Mouse (Mus musculus) liver, embryonic 13.5 days (tissue): ENCODE measurements around the gene Mta2. TPM values are rescaled to one million over a fixed set of nuclear protein-coding genes. Genes with fewer than 3 reads are reported as not detected.

ENCODE experiments used
- ATAC-seq: fragments of 200-750 bp; cut with Nextera tagmentation; 2 replicates; pipeline ENCODE4 v1.8.0; 2017; ENCODE audit warnings: low read depth, mild to moderate bottlenecking, moderate number of reproducible peaks, moderate library complexity
- DNase-seq: peaks from one replicate; pipeline ENCODE4 v3.0.0; 2022
- H3K27ac ChIP-seq: fragments of 300-500 bp; sonication (generic); 2 replicates; pipeline ENCODE4 v1.5.1; 2015; ENCODE audit warnings: moderate library complexity, mild to moderate bottlenecking, inconsistent platforms
- H3K27me3 ChIP-seq: fragments of 300-500 bp; sonication (generic); 2 replicates; pipeline ENCODE4 v1.6.1; 2015; ENCODE audit warnings: mild to moderate bottlenecking, inconsistent platforms
- H3K36me3 ChIP-seq: fragments of 300-500 bp; sonication (generic); 2 replicates; pipeline ENCODE4 v1.6.1; 2015; ENCODE audit warnings: mild to moderate bottlenecking, inconsistent platforms
- H3K4me1 ChIP-seq: fragments of 300-500 bp; sonication (generic); replicated peaks from 2 replicates; pipeline ENCODE4 v1.6.1; 2015; ENCODE audit warnings: inconsistent platforms
- H3K4me2 ChIP-seq: fragments of 300-500 bp; sonication (generic); 2 replicates; pipeline ENCODE4 v1.6.1; 2015; ENCODE audit warnings: inconsistent platforms, mild to moderate bottlenecking, moderate library complexity
- H3K4me3 ChIP-seq: fragments of 300-500 bp; sonication (generic); replicated peaks from 2 replicates; pipeline ENCODE4 v1.5.1; 2015; ENCODE audit warnings: mild to moderate bottlenecking, inconsistent platforms
- H3K9ac ChIP-seq: fragments of 300-500 bp; sonication (generic); 2 replicates; pipeline ENCODE4 v1.6.1; 2015; ENCODE audit warnings: mild to moderate bottlenecking, inconsistent platforms
- H3K9me3 ChIP-seq: fragments of 300-500 bp; sonication (generic); replicated peaks from 2 replicates; pipeline ENCODE4 v1.6.1; 2016; ENCODE audit warnings: inconsistent platforms
- WGBS: fragments of 180-500 bp; shearing (Covaris S2); methylation state at CpG from one replicate; pipeline ENCODE4 v1.1.7; 2015; ENCODE audit not compliant: insufficient replicate concordance; 5-methylcytosine and 5-hydroxymethylcytosine counted together
- polyA plus RNA-seq: library from polyadenylated mRNA; unstranded; fragments of >200 nt; fragmentation: Nextera tagmentation; extraction: Ambion mirVana; gene quantifications from 2 replicates; pipeline ENCODE4 v1.2.1, GENCODE M21; 2015

Mta2 gene
- polyA plus RNA-seq, 1 experiment from 2014 or later: 99.5 TPM

DNA sequence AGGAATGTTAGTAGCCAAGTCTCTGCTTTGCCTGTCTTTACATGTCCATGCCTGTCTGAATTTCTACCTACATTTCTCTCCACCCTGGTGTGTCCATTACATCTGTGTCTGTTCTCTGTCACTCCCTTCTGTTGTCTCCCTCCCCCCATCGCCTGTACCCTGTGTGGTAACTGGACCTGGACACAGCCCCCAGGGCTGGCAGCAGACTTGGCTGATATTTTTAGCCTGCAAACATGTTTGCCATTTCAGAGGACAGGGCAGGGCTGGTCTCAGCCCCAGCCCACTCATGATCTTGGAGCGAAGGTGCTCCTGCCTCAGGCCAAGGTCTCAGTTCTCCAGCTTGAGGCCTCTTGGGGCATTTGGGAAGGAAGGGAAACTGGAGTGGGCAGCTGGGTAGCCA is 46.1 kb downstream of the Mta2 start:
- DNase-seq: no peak
- Histone ChIP-seq H3K4me1 (peaks cover 52% of the 10 kb centered on the region), H3K36me3 (no peaks in the 10 kb centered on the region), H3K4me3 (no peak overlapping the region), H3K27ac (no peak overlapping the region), H3K27me3 (peaks cover 63% of the 10 kb centered on the region), H3K4me2 (no peak overlapping the region), H3K9ac (no peak overlapping the region), H3K9me3 (no peaks in the 10 kb centered on the region)
- 57% methylated on average over 2 of the region's 2 CpGs for whole genome bisulfite sequencing
- ATAC-seq: no peak

DNA sequence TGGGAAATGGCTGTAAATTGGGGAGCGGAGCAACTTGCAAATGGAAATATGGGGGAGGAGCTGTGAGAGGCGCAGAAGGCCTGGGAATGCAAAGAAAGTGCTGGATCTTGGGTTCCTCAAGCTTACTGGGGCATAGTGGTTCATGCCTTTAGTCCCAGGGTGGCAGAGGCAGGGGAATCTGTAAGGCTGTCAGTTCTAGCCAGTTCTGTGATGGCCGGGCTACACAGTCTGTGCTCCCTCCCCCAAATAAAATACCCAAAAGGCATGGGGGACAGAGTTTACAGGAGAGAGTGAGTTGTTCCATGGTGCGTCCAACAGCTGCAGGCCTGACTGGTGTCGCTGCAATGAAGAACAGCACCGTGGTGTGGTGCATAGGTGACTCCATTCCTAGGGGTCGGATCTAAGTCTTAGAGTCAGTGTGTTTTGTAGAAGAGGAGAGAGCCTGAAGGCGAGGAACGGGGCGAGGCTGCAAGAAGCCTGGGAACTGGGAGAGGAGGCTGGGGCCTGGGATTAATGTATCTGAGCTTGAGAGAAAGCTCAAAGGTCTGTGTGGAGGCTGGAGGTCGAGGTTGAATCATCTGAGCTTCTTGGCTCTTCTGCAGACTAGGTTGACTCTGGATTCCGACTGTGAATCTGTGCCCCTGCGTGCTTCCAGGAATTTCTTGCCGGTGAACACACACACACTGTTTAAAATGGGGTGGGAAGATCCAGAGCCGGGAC is 46.8 kb downstream of the Mta2 start:
- Histone ChIP-seq H3K36me3 (no peaks in the 10 kb centered on the region), H3K27me3 (peaks cover 63% of the 10 kb centered on the region), H3K27ac (no peak overlapping the region), H3K4me2 (peak overlapping the region; percentile 85), H3K9me3 (no peaks in the 10 kb centered on the region), H3K4me1 (peaks cover 51% of the 10 kb centered on the region), H3K4me3 (peak overlapping the region; percentile 61), H3K9ac (0 out of 2 replicates have a peak overlapping the region, but pooled peaks have one; percentile 63)
- ATAC-seq: no peak
- no peak for DNase-seq
- WGBS: 31% methylated on average over 15 of the region's 15 CpGs

DNA sequence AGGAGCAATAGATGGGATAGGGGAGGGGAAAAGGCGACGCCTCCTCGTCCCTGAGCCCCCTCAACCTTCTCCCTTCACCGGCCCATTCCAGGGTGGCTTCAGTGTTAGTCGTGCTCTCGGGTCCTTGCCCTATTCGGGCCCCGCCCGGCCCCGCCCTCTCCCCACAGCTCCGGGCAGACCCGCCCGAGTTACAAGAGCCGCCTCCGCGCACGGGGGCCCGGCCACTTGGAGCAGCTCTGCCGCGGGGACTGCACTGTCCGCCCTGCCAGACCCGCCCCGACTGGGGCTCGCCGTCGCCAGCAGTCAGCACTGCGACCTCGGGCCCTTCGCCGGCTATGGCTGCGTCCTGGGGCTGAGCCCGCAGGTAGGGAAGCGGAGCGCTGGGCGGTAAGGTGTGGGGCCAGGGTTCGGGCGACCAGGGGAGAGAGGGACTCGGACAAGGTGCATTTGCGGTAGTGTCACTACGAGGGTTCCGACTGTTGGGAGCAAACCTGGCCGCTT is 47.4 kb downstream of the Mta2 start, which contains the start of gene Ahnak:
Gene Ahnak (plus strand): TSS at position 219 of the 501 bp plus-strand sequence.
- WGBS: 1% methylated on average over 42 of the region's 42 CpGs
- H3K36me3 ChIP-seq: no peaks in the 10 kb centered on the region
- ATAC-seq (peak; percentile 73), DNase-seq (peak; percentile 52)
- no peaks in the 10 kb centered on the region for H3K9me3 ChIP-seq
- peak within 1 kb of the TSS; percentile 58; the same call in 1 of the 2 replicates for H3K27ac ChIP-seq
- H3K4me1 ChIP-seq: peaks cover 45% of the 10 kb centered on the region
- H3K9ac ChIP-seq: peak within 1 kb of the TSS; percentile 63
- H3K4me2 ChIP-seq: peak within 1 kb of the TSS; percentile 85
- H3K27me3 ChIP-seq: peaks cover 63% of the 10 kb centered on the region
- peak within 1 kb of the TSS; percentile 61 for H3K4me3 ChIP-seq

DNA sequence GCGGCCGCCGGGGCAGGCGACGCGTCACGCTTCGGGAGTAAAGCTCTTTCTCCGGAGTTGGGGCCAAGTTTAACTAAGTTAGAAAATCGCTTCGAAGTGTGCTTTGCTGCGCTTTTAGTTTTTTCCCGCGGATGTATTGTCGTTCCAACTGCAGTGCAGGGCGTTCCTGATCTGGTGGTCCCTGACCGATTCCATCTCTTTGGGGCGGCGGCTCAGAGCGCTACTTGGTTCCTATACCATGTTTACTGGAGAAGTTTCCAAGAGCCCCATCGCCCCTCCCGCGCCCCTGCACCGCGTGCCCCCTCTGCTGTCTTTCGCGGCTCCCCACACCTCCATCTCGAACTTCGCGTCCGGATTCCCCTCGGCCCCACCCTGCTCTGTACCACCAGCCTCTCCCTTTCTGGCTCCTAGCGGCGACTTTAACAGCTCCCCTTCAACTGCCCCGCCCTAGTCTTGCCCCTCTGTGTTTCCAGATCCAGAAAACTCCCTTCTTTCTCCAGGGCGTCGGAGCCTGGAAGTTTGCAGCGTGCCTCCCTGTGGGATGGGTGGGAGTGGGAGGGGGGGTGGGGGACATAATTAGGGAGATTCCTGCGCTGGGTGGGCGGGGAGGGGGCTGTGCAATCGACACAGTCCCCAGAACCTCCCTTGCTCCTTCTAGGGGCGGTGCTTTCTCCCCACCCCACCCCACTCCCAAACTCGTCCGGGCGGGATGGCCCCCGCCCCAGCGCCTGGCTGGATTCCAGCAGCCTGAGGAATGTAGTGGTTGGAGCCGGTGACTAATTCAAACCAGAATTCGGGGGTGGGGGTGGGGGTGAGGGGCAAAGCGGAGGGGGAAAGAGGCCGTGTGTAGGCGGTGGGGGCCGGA is 48.1 kb downstream of the Mta2 start:
- WGBS: under 1% methylated on average over 53 of the region's 53 CpGs
- no peaks in the 10 kb centered on the region for H3K9me3 ChIP-seq
- DNase-seq (no peak), ATAC-seq (peak; percentile 6; the same call in 1 of the 2 replicates)
- peak overlapping the region; percentile 63 for H3K9ac ChIP-seq
- peaks cover 44% of the 10 kb centered on the region for H3K4me1 ChIP-seq
- no peaks in the 10 kb centered on the region for H3K36me3 ChIP-seq
- peaks cover 63% of the 10 kb centered on the region for H3K27me3 ChIP-seq
- 0 out of 2 replicates have a peak overlapping the region, but pooled peaks have one; percentile 58 for H3K27ac ChIP-seq
- H3K4me2 ChIP-seq: peak overlapping the region; percentile 85
- H3K4me3 ChIP-seq: peak overlapping the region; percentile 61

DNA sequence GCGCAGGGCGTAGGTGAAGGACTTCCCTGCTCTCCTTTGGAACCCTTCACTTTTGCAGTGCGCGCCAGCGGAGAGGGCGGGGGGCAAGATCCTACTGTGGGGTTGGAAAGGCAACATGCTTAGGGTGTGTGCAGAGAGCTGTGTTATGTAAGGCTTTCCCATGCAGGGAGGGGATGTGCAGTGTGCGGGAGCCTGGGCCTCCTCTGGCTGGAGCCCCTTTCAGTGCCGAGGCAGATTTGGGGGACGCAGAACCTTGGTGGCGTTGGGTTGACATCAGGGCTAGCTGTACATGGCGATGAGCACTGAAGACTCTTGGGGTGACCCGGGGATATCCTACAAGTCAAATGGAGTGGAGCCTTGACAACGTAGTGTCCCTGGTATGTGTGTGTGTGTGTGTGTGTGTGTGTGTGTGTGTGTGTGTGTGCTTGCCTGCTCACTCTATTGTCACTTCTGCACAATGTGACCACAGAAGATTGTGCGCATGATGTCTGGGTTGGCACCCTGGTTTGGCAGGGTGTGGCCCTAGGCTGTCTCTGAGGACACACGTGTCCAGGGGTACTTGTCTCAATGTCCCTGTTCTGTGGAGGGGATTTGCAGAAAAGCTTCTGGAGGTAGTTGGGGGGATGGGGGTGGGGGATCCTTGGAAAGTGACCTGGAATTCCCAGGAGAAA is 48.9 kb downstream of the Mta2 start:
- no peak for DNase-seq
- WGBS: 24% methylated on average over 15 of the region's 15 CpGs

DNA sequence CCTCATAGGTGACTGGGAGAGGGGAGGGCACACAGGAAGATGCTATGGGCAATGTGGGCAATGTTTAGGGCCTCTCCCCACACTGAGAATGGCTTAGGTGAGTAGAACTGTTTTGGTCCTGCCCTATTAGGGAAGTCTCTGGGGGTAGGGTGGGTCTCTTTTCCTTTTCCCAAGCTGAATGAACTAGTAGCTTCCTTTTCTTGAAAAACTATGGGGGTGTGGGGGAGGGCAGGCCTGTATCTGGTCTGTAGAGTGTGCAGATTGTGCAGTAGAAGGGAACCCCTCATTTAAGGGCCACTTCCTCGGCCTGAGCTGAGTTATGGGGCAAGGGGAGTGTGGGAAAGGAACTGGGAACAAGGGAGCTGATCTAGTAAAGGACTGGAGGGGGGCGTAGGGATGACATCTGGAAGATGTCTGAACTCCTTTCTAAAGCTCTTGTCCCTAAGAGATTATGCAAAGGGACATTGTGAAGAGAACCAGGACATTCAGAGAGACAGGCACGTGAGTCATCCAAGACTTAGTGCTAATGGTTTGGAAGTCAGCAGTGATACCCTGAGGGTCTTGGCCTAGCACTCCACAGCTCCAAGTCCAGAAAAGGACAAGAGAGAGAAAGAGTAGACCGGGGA is 49.7 kb downstream of the Mta2 start:
- H3K27me3 ChIP-seq: peaks cover 58% of the 10 kb centered on the region
- ATAC-seq: no peak
- no peaks in the 10 kb centered on the region for H3K36me3 ChIP-seq
- H3K4me3 ChIP-seq: no peak overlapping the region
- H3K4me2 ChIP-seq: peak overlapping the region; percentile 85; the same call in 1 of the 2 replicates
- H3K9me3 ChIP-seq: no peaks in the 10 kb centered on the region
- 56% methylated on average over 4 of the region's 4 CpGs for WGBS
- no peak overlapping the region for H3K27ac ChIP-seq
- DNase-seq: no peak
- peaks cover 44% of the 10 kb centered on the region for H3K4me1 ChIP-seq
- no peak overlapping the region for H3K9ac ChIP-seq

More for the DNA sequence above, 48.9 kb downstream of the Mta2 start:
- ATAC-seq: no peak; the same call in 1 of the 2 replicates
- H3K36me3 ChIP-seq: no peaks in the 10 kb centered on the region
- peaks cover 44% of the 10 kb centered on the region for H3K4me1 ChIP-seq
- H3K9ac ChIP-seq: 0 out of 2 replicates have a peak overlapping the region, but pooled peaks have one; percentile 63
- no peaks in the 10 kb centered on the region for H3K9me3 ChIP-seq
- H3K4me2 ChIP-seq: peak overlapping the region; percentile 85
- peaks cover 60% of the 10 kb centered on the region for H3K27me3 ChIP-seq
- peak overlapping the region; percentile 61 for H3K4me3 ChIP-seq
- H3K27ac ChIP-seq: no peak overlapping the region

DNA sequence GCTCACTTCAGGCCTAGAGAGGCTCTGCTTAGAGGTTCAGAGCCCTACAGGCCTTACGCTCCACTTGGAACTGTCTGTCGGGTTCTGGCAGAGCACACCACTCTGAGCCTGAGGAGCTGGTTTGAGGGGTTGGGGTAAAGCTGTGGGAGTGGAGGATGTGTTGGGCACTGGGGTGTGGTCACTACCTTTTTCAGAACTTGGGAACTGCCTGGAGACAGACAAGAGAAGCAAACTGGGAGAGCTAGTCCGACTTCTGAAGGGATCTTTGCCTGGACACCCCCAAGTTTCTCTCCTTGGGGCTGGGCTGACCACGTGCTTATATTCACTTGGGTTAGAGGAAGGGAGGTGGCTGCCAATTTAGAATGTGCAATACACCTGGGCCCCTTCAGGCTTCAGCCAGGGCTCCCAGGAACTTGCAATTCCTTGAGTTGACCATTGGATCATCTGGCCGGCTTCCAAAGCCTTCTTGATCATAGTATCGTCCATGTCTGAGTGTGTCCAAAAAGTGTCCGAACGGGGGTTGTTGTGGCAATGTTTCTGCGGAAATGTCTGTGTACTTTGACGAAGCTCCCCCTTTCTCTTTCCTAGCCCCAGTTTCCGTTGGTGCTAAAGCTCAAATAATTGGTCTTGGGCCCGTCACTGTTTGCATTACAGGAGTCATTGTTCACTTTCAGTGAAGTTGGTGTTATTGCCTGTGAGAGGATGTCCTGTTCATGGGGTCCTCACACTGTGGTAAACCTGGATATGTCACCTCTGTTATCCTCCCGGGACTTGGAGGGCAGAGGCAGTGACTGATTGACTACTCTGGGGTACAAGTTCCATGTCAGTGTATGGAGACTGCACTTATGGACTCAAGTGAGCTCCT is 50.4 kb downstream of the Mta2 start:
- Histone ChIP-seq H3K9ac (no peak overlapping the region), H3K27ac (no peak overlapping the region), H3K9me3 (no peaks in the 10 kb centered on the region), H3K4me3 (no peak overlapping the region), H3K36me3 (no peaks in the 10 kb centered on the region), H3K4me2 (0 out of 2 replicates have a peak overlapping the region, but pooled peaks have one; percentile 3), H3K27me3 (peaks cover 50% of the 10 kb centered on the region), H3K4me1 (peaks cover 45% of the 10 kb centered on the region)
- no peak for ATAC-seq
- DNase-seq: no peak
- WGBS: 72% methylated on average over 13 of the region's 13 CpGs

DNA sequence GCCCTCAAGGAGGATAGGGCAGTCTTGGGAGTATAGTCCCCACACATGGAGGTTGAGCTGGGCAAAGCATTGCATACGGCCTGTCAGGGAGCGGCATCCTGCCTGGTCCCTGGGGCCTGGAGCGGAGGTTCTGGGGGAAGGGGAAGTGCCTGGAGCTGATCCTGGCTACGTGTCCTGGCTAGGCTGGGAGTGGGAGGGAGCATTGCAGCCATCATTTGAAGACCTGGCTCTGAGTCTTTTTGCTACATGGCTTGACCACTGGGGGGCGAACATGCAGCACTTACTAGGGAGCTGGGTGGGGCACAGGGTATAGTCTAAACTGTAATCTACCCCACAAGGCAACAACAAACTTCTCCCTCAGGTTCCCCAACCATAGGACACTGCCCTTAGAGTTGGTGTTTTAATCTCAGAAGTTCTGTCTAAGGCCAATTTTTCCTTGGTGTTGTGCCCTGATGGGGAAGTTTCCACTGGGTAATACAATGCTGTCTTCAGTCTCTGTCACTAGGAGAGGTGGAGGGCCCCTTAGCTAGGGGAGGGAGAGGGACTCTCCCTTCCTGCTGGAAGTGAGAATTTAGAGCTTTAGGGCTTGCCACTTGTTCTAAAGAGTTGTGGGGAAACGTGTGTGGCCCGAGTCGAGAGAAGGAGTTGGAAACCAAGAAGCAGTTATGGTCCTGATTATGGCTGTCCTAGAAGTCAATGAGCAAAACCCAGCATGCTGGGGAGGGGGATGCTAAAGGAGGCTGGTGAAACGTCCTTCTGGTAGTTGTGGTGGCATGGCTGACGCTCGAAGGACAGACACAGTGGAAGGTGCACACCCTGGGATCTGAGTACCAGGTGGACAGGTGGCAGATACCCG is 51.3 kb downstream of the Mta2 start:
- H3K4me1 ChIP-seq: peaks cover 51% of the 10 kb centered on the region
- H3K4me2 ChIP-seq: no peak overlapping the region
- 25% methylated on average over 12 of the region's 12 CpGs for WGBS
- DNase-seq (peak; percentile 59), ATAC-seq (peak; percentile 38)
- no peak overlapping the region for H3K27ac ChIP-seq
- H3K9me3 ChIP-seq: no peaks in the 10 kb centered on the region
- H3K36me3 ChIP-seq: no peaks in the 10 kb centered on the region
- peaks cover 41% of the 10 kb centered on the region for H3K27me3 ChIP-seq
- no peak overlapping the region for H3K4me3 ChIP-seq
- no peak overlapping the region for H3K9ac ChIP-seq

DNA sequence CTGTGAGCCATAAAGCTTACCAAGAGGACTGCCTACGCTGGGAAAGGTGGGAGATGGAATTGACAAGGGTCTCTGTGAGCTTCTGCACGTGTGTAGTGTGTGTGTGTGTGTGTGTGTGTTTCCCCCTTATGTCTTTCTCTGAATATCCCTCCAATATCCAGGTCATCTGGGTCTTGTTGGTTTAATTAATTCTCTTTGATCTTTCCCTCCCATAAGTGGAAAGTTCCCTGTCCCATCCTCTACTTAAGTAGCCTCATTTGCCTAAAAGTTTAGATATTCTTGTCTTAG is 51.9 kb downstream of the Mta2 start:
- Histone ChIP-seq H3K9me3 (no peaks in the 10 kb centered on the region), H3K36me3 (no peaks in the 10 kb centered on the region), H3K4me2 (no peak overlapping the region), H3K9ac (no peak overlapping the region), H3K4me1 (peaks cover 51% of the 10 kb centered on the region), H3K27me3 (peaks cover 36% of the 10 kb centered on the region), H3K4me3 (no peak overlapping the region), H3K27ac (no peak overlapping the region)
- 42% methylated on average over 2 of the region's 2 CpGs for WGBS
- ATAC-seq (no peak), DNase-seq (no peak)
